Mouse (Mus musculus): Measurements from ENCODE around the gene Txndc16.
A peak's percentile ranks its signal among the peaks of the same experiment; 100 is the strongest.

Gene Txndc16

DNA sequence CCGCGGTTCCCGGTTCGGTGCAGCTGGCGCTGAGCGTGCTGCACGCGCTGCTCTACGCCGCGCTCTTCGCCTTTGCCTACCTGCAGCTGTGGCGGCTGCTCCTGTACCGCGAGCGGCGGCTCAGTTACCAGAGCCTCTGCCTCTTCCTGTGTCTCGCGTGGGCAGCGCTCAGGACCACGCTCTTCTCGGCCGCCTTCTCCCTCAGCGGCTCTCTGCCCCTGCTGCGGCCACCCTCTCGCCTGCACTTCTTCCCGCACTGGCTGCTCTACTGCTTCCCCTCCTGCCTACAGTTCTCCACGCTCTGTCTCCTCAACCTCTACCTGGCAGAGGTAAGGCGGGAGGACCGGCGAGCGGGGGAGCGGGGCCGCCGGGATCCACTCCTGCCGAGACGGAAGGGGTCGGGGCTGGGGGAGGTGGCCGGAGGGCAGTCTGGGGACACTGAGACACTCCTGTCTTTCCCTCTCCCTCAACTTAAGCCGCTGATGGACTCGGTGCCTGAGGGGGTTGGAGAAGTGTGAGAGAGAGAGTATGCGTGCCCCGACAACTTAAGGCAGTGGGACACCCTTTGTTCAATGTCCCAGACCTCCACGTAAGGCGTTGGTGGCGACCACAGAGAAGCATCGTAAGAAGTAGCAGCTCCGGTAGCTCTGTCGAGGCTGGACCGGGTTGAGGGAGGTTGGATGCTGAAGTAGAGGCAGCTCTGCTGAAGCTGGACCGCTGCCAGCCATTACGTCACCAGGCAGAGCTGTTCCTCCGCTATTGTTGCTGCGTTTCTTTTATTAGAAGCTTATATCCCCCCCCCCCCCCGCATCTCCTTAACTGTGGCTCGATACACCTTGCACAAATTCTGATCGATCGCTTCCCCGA, at the start of gene Txndc16:
Txndc16 (minus strand) TSS at position 239 of the 867 bp plus-strand sequence.
- DNase-seq: peak; percentile 90

DNA sequence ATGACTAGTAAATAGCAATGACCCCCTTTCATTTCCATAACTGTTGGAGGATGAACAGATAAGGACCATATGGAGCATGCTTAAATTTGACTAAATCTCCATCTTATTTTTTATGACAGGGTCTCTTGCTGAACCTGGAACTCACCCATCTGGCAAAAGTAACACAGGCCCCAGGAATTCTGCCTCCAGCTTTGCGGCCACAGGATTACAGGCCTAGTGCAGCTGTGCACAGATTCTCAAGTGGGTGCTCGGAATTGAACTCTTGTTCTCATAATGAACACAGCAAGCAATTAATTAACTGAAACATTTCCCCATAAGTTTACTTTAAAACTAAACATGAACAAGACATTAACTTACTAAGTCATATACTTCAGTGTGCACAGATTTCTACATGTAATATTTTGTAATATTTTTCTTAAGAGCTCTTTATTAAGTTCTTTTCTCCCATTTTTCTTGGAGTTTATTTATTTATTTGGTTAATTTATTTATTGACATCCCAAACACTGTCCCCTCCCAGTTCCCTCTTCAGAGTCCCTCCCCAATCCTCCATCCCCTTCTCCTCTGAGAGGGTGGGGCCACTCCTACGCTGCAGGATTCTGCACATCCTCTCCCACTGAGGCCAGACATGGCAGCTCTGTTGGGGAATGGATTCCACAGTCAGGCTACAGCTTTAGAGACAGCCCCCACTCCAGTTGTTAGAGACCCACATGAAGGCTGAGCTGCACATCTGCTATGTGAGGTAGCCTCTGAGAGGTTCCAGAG, 43.9 kb upstream of the Txndc16 start:
- no peak for DNase-seq

DNA sequence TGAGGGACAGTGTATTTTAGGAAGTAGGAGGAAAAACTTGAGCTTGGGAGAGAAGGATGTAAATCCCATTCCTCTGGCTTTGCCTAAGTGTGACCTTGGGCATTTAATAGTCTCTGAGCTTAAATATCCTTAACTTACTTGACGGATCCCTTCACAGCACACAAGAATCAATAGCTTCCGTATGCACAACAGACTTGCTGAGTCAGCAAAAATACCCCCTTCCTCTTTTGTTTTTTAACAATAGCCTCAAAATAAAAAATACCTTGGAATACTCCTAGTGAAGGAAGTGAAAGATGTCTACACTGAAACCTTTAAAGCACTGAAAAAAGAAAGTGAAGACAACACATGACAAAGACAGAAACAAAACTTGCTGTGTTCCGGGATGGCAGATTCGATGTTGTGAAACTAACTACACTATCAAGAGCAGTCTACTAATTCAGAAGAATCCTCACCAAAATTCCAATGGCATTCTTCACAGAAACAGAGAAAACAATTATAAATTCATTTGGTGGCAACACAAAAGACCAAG, 31.5 kb upstream of the Txndc16 start:
- no peak for DNase-seq

DNA sequence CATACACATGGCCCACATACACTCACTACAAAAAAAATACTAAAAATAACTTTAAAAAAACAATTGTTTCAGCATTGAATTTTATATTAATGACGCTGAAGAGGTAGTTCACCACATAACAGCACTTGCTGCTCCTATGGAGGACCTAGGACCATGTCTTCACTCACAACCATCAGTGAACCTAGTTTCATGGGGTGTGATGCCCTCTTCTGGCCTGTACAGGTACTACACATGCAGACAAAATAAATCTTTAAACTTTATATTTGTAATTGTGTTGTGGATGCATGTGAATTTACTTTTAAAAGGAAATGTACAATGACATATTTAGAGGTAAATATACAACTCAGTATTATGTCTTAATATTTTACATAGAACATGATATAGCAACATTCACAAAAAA, 21.5 kb upstream of the Txndc16 start:
- no peak for DNase-seq

- DNase-seq: no peak
These were observed 18.9 kb upstream of the Txndc16 start for GRCm38 (mm10) chr14:45239042-45239441.

DNA sequence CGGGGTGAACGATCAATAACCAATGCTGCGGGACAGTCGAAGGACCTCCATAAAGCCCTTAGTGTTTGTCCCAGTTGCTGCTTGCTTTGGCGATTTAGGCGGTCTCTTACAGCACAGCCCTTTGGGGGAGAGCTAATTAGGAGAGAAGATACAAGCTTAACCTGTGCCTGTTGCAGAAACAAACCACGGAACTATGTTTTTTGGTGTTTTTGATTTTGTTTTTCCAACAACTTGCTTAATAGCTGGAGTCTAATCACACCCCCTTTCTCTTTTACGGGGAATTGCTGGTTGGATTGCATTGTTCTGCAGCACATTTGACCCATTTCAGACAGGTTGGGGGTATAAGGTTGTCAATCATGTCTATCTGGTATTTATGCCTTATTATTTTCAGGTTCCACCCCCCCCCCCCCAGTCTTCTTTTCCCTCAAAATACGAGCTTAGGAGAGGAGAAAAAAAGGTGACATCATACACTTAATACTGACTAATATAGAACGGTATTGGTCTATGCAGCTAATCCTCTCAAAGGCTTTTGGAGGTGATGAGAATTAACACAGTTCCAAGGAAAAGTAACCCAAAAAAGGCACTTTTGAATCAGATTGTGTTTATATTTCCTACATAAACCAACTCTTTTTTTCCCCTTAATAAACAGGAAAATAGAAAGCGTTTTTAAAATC, 966 bp upstream of the Txndc16 start:
- DNase-seq: no peak

DNA sequence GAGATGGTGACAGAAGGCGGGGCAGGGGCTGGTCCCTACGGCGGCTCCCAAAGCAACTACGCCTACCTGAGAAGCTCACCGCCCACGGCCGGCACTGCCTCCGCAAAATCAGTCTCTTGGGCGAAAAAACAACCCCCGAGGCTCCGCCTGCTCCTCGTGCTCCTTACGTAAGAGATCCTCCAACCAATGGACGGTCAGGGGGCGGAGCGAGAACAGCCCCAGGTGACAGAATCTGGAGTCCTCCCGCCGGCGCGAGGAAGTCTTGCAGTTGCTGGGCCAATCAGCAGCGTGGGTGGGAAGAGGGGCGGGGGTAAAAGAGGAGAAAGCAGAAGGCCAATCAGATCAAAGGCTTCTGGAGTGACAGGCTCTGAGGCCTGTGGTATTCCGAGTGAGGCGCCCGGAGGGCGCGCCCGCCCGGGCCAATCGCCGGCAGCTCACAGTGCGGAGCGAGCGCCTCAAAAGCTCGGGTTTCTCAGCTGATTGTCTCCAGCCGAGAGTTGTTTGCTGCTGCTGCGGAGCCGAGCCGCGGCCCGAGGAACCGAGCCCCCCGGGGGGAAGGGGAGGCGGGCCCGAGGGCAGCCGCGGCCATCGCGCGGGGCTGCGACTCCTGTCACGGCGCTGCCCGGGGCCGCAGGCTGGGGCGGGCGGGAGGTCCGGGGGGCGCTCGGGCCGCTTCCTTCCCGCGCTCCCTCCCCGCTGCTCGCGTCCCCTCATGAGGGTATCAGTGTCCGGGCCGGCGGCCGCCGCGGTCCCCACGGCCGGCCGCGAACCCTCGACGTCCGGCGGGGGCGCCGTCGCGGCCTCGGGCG, 643 bp downstream of the Txndc16 start, which contains the start of gene Gpr137c:
Gpr137c (plus strand) TSS at position 437 of the 809 bp plus-strand sequence.
- peak; percentile 95 for DNase-seq

GRCm38 (mm10) chr14:45217693-45218092, 2.4 kb downstream of the Txndc16 start:
- DNase-seq: no peak

DNA sequence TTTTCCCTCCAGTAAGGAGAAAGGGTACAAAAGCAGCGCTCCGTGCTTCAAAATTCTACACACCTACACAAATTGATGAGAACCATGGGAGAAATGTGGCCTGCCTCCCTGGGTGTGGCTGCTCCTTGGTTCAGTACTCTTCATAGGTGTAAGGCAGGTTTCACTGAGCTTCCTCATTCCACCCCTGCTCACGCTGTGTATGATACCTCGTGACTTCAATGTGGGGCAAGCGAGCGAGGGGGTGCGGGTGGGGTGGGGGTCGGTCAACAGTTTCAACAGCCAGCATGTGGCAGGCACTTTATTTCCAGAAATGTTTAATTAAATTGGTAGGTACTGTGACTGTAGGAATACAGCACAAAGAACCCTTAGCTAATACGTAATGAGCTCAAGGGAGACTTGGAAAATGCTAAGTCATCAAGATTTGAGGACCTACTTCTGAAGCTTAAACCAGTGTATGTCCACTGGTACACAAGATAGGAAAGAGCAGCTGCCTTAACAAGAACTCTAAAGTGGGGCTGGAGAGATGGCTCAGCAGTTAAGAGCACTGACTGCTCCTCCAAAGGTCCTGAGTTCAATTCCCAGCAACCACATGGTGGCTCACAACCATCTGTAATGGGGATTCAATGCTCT, 3.3 kb downstream of the Txndc16 start:
- DNase-seq: no peak

GRCm38 (mm10) chr14:45211431-45211830, 8.7 kb downstream of the Txndc16 start:
- DNase-seq: no peak

DNA sequence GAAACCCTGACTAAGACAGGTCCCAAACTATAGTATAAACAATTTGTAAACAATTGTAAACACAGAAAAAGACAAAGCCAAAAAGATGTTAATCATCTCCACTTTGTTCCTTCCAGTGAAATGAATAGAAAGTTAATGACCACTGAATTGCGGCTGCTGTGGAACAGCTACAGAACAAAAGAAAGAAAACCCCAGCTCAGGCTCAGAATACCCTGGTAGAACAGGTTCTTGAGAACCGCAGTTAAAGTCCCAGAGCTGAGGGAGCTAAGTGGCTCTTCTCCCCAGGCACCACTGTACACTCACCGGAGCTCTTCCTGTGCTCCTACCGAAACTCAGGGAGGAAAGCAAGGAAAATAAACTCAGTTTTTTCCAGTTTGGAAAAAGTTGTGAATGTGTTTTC, 9.4 kb downstream of the Txndc16 start:
- DNase-seq: no peak

- no peak for DNase-seq
These were observed 19.5 kb downstream of the Txndc16 start for GRCm38 (mm10) chr14:45200607-45201006.

GRCm38 (mm10) chr14:45190999-45191398, 29.1 kb downstream of the Txndc16 start:
- no peak for DNase-seq

- DNase-seq: no peak
These were observed 38.5 kb downstream of the Txndc16 start for GRCm38 (mm10) chr14:45181611-45182010.

DNA sequence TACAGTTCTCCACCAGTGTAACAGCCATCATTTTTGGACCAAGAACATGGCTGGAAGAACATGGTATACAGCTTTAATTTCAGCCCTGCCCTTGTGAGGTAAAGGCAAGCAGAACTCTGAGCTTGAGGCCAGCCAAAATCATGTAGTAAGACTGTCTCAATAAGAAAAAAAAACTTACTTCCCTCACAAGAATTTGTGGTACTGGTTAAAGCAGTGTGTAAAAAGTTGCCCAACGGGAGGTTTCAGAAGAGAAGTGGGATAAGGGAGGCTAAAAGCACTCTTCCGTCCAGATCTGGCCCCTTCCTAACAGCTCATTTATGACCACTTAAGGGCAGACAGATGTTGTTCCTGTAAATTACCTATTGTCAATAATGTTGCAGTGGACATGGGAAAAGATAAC, 40.5 kb downstream of the Txndc16 start:
- no peak for DNase-seq

DNA sequence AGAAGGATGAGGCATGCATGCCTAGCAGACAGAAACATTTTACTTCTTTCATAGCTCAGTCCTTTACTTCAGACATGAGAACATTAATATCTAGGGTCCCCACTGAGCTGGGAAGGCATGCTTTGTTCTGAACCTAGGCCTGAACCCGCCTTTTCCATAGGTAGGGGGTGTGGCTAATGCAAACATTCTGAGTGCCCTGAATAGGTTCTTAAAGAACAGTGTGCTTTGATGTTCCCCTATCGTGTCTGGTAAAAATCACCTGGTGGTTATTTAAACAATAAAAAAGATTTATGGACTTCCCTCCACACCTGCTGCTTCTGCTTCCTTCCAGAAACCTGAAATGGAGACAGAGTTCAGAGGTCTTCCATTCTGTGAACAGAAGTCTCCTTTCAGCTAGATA, 40.9 kb downstream of the Txndc16 start:
- no peak for DNase-seq

DNA sequence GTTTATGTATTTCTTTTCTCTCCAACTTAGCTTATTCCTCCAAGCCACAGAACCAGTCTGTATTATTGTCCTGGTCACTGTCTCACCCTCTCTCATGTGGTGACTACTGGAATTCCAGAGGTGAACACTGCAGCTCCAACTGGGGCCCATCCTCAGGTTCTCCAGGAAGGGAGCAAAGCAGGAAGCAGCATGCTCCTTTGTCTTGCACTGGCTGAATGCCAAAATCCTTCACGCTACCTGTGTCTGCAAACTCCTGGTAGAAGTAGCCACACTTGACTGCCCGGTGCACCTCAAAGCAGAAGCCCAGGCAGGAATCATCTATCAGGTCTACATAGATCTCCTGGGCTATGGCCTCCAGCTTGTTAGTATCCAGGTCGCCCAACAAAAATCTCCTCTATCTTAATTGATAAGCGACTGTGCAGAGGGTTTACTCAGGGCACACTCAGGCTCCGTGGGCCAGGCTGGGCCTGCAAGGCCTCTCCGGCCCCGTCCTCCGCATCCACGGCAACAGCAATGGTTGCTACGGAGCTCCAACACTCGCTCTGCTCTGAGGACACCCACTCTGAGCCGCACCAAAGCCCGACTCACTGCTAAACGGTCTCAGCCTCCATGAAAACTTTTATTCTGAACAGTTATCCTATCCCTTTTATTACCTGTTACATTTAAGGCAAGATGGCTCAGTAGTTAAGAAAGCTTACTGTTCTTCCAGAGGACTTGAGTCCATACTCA, 45.0 kb downstream of the Txndc16 start:
- no peak for DNase-seq

- DNase-seq: no peak
These were observed 47.9 kb downstream of the Txndc16 start for GRCm38 (mm10) chr14:45172260-45172659.

DNA sequence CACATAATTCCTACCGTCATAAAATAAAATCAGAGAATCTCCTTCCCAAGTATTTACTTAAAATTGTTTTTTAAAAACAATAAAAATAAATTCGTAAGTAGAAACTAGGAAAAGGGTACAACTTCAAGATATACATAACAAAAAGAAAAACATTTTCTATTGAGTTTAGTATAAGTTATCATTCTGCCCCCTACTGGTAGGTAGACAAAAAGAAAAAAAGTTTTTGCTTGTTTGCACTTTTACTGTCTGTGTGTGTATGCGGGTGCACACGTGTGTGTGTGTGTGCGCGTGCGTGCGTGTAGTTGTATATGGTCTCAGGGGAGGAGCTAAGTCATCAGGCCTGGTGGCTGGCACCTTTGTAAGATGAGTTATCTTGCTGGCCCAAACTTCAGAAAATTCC, 52.8 kb downstream of the Txndc16 start:
- no peak for DNase-seq

- DNase-seq: no peak
These were observed 64.5 kb downstream of the Txndc16 start for GRCm38 (mm10) chr14:45155511-45156173.

DNA sequence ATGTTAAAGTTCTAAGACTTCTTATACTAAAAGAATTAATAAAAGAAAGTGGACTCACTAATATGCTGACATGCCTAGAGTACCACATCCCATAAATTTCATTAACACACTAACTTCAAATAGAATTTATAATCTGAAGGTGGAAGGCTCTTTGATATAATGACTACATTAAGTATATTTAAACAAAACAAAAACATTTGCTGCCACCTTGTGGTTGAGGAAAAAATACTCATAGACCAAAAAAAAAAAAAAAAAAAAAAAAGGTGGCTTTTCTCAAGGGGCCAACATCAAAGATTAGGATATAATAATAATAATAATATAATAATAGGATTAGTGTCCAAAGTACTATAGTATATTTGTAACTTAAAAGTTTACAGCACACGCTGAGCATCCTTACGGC, 66.9 kb downstream of the Txndc16 start:
- DNase-seq: no peak

All from right cerebral cortex, postnatal 4 days (tissue).